Mouse (Mus musculus): ENCODE data around the gene Selplg.

Gene Selplg

GRCm38 (mm10) chr5:113854494-113854893 lies 22.1 kb upstream of the Selplg start:
- no peak for DNase-seq (ENCODE audit: low spot score)

DNA sequence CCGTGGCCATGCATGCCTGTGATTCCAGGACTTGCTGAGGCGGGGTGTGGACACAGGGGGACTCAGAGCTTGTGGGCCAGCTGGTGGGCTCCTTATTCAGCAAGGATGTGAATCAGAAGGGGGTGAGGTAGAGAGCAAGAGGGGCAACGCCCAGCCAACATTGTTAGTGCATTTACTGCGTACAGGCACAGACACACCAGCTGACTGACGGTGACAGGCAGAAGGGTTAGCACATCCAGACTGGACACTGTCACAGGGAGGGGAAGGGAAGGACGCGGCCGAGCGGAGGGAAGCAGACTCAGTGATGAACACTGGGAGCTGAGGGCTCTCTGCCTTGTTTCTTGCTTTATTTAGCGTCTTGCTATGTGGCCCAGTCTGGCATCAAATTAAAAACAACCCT lies 21.1 kb upstream of the Selplg start:
- no peak for DNase-seq (ENCODE audit: low spot score)

- no peak for DNase-seq (ENCODE audit: low spot score)
Observed at GRCm38 (mm10) chr5:113852463-113852862, 20.0 kb upstream of the Selplg start.

DNA sequence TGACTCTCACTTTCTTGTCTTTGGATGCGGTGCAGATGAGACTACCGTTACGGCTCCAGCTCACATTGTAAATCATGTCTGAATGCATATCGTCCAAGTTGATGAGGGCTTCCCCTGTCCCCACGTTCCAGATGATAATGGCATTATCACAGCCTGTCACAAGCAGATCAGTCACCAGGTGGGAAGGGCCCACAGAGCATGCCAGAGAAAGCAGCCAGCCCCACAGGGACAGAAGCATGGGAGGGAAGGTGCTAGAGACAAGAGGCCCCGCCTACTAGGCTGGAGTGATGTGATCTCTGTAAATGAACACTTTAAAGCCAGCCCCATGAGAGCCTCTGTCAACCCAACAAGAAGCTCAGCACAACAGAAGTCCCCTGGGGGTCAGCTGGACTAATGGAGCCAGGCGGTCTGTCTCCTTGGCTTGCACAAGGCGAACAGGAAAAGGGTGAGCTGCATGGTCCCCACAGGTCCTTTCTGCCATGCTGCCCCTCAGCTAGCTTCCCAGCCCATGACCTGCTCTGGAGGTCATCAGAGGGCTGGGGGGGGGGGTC lies 18.3 kb upstream of the Selplg start:
- no peak for DNase-seq (ENCODE audit: low spot score)

- DNase-seq (ENCODE audit: low spot score), result no peak
Observed at GRCm38 (mm10) chr5:113847636-113848035, 15.2 kb upstream of the Selplg start.

GRCm38 (mm10) chr5:113846656-113847055 lies 14.2 kb upstream of the Selplg start:
- DNase-seq (ENCODE audit: low spot score), result no peak

GRCm38 (mm10) chr5:113845627-113846026 lies 13.2 kb upstream of the Selplg start:
- no peak for DNase-seq (ENCODE audit: low spot score)

- no peak for DNase-seq (ENCODE audit: low spot score)
Observed at GRCm38 (mm10) chr5:113844721-113845120, 12.3 kb upstream of the Selplg start.

DNA sequence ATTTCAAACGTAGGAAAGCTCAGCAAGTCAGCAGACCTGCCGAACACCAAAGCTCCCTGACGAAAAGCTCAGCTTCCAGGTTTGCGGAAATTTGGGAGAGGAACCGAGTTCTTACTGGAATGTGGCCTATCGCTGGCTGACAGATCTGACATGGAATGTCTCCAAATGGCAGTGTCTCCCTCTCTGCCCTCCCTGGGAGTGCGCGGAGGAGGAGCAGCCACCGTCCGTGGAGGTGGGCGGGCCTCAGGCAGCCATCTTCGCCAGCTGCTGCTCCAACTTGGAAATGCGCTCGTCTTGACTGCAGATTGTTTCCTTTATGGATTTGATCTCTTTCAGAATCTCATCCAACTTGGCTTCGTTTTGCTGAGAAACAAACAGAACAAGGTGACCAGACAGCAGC lies 11.7 kb upstream of the Selplg start:
- no peak for DNase-seq (ENCODE audit: low spot score)

DNA sequence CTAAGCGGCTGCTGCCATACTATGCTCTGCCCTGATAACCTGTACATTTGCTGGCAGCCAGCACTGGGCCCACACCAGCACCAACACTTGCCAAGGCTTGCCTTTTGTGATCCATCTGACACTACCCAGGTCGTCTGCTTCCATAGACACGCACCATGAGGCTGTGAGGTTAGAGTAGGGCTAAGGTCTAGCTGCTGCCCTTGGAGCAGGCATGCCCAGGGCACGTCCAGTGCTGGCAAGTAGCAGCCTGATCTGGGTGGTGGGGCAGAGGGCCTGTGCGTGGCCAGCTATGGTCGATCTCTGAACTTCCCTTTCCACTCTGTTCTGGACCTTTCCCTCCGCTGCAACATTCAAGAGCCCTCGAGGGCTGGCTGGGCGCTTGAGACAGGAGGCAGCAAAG lies 10.5 kb upstream of the Selplg start:
- no peak for DNase-seq (ENCODE audit: low spot score)

- no peak for DNase-seq (ENCODE audit: low spot score)
Observed at GRCm38 (mm10) chr5:113842244-113842643, 9.8 kb upstream of the Selplg start.

DNA sequence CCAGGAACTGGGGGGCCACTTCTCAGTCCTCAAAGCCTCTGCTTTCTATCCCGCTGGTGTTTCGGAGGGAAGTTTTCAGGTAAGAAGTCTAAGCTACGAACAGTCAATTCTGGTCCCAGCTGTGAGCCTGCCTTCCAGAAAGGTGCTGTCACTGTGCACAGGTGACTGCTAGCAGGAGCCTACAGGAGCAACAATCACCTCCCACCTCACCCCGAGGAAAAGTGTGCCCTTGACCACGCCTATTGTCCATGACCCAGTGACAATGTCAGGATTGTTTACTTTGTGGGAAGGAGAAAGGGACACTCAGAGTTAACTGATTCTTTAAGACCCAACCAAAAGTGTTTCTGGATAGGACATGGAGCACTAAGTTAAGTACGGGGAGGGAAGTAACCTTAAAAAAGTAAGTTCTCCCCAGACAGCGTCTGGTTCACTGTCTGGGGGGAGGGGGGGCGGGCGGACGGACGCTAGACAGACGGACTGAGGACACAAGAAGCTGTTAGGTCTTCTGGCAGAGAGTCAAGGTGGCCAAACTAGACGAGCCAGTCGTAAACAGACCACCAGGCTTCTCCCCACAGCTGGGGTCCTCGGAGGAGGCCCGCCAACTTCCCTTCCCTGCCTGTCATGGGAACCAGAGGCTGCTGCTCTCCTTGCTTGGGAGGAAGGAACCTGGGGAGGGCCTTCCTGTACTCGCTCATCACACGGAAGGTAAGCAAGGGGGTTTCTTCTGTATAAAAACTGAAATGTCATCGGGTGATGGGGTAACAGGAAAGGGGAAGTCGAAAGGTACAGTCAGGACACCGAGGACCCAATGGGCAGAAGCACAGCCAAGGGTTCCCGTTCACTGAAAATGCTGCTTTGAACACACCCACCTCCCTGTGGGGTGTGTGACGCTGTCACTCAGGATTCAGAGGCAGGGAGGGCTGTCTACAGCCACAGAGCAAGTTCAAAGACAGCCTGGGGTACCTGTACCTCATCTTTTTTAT lies 9.1 kb upstream of the Selplg start:
- DNase-seq (ENCODE audit: low spot score), result no peak

DNA sequence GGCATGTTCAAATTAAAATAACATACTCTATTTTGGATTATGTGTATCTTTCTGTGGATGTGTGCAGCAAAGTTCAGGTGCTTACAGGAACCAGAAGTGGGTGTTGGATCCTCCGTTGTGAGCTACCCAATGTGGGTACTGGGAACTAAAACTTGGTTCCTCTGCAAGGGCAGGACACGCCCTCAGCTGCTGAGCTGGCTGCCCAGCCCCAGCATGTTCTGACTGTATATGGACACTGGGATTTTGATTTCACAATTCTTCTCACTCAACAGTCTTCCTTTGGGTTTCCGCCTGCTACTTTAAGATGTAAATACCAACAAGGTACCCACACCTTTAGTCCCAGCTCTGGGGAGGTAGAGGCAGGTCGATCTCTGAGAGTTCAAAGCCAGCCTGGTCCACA lies 8.0 kb upstream of the Selplg start:
- no peak for DNase-seq (ENCODE audit: low spot score)

- DNase-seq (ENCODE audit: low spot score), result no peak
Observed at GRCm38 (mm10) chr5:113836961-113837360, 4.5 kb upstream of the Selplg start.

DNA sequence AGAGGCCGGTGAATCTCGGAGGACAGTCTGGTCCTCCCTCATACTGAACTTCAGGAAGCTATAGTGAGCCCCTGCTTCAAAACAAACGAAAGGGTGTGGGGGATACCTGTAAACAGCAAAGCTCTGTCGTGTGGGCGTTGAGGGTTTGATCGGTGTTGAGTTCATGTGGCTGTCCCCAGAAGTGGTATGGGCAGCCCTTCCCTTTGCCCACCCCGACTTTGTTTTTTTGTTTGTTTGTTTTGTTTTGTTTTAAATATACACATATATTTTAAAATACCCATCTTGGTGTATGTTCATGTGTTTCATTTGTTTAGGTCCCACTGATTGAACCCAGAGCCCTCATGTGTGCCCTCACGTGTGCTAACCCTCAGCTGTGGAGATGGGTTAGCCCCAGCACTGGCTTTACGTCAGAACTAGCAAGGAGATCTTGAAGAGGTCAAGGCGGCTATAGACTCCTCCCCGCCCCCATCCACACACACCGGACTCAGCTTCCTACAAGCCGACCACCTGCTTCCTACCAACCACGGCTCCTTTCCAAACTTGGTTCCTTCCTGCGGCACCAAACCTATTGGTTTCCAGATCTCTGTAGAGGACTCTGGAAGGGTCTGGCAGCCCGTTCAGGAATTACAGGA lies 988 bp upstream of the Selplg start:
- no peak for DNase-seq (ENCODE audit: low spot score)

GRCm38 (mm10) chr5:113831741-113832140 lies 703 bp downstream of the Selplg start:
- DNase-seq (ENCODE audit: low spot score), result no peak

DNA sequence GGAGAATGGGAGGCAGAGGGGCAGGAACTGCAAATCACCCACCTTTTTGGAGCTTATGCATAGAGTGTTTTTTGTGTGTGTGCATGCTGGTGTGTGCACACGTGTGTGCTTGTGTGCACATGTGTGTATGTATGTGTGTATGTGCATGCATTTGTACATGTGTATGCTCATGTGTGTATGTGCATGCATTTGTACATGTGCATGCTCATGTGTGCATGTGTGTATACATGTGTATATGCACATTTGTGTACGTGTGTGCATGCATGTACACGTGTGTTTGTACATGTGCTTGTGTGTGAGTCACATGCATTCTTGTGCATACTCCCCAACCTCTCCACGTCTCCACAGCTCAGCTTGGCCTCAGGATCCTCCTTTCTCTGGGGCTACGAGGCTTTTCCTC lies 1.6 kb downstream of the Selplg start:
- no peak for DNase-seq (ENCODE audit: low spot score)

GRCm38 (mm10) chr5:113830292-113830643 lies 2.2 kb downstream of the Selplg start:
- no peak for DNase-seq (ENCODE audit: low spot score)

DNA sequence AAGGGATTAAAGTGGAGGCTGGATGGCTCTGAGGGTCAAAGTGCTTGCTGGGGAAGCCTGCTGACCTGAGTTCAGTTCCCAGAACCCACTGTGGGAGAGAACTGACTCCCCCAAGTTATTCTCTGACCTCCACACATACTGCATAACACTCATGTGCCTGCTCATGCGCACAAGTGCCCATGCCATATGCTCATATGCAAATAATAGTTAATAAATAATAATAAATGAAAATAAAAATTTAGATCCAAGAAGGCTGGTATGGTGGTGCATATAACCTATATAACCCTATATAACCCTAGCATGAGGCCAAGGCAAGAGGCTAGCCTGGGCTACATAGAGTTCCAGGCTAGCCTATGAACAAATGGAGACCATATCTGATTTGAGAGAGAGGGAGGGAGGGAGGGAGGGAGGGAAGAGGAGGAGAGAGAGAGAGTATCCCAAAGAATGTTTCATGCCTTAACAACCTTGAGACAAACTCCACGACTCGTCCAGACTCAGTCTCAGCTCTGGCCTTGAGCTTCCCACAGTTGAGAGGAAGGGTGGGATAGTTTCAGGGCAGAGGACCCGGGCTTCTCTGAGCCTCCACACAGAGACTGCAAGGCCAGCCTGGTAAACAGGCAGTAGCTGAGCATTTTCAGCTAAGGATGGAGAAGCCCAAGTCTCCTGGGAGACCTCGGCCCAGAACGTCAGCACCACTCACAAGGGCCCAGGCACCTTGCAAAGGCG lies 2.7 kb downstream of the Selplg start:
- no peak for DNase-seq (ENCODE audit: low spot score)

DNA sequence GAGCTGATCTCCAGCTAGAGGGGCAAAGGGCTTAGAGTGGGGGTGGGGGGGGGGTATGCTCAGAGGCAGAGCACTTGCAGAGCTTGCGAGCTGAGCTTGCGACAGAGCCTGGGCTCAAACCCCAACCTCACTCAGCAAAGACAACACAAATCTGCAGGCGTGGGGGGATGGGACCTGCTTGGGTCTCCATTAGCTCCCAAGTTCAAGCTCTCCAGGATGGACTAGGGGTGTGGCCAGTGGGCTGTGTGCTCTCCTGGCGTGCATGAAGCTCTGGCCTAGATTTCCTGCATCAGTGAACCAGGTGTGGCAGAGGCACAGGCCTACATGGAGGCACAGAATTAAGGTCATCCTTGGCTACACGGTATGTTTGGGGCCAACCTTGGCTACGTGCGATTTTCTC lies 4.0 kb downstream of the Selplg start:
- DNase-seq (ENCODE audit: low spot score), result no peak

DNA sequence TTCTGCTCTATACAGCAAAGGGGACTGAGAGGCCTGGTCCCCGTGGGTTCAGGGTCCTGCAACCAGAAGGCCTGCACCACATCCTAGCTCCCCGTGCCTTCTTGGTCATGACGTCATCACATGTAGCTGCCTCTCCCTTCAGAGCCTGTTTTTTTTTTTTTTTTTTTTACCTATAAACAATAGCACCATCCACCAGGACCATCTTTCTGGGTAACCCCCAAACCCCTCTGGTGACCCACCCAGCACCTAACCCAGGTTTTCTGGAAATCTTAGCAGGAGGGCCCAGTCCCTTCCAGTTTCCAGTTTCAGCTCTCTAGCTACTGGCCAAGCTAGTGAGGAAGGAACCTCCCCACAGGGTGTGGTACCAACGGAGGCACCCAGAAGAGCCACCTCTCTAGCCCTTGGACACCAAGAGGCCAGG lies 4.4 kb downstream of the Selplg start:
- DNase-seq (ENCODE audit: low spot score), result no peak

DNA sequence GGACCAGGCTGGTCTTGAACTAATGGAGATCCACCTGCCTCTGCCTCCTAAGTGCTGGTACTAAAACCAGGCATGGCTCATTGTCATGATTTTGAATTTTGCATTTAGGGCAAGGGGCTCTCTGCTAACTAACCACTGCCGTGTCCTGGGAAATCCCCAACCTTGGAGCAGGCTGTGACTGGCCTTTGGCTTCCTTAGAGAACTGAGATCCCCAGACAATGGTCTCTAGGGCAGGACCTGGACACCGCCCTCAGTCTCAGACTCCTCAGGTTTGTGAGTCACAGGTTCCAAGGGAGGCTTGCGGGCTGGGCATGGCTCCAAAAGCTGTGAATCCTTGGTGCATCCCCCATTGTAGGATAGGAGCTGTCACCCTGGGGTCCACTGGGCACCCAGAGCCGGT lies 5.8 kb downstream of the Selplg start:
- DNase-seq (ENCODE audit: low spot score), result no peak

GRCm38 (mm10) chr5:113825558-113825957 lies 6.9 kb downstream of the Selplg start:
- DNase-seq (ENCODE audit: low spot score), result no peak

Data from testis, postnatal 14 days (tissue).